Mouse (Mus musculus): ENCODE measurements around the gene Nubp1.

The Nubp1 gene

GRCm38 (mm10) chr16:10471950-10472349, 60.2 kb downstream of the Nubp1 start:
- no peak for DNase-seq
